Mouse (Mus musculus) heart, adult 9 months (tissue): ENCODE measurements around the gene Cela3a.
"Not testable (repeated sequence)": the region's sequence is repeated elsewhere in the genome, so short reads cannot be mapped to it uniquely, and the experiment has no call there.

Experiments used
- DNase-seq, 2 experiments: peaks; one replicate each; pipeline ENCODE4 v3.0.0; 2022; ENCODE audit warnings: low spot score in 2 of 2

The Cela3a gene

GRCm38 (mm10) chr4:137409691-137410090, at the start of gene Cela3a:
Gene Cela3a, minus strand, starts transcription at chr4:137409791.
- no peak for DNase-seq

DNA sequence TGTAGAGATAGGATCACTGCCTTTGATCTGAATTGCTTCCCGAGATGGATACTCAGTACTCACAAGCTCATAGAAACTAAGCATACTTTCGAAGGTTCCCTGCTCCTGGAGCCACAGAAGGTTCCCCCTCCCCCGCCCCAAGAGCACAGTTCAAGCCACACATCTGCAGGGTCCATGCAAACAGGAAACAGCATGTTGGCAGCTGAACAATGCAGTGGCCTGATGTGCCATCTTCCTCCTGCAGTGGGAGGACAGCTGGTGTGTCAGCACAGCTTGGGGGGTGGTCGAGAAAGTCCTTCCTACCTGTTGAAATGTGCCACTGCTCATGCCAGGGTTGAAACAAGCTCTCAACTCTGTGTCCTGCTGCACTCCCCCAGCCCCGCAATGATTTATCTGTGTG, 49.3 kb upstream of the Cela3a start:
- DNase-seq, result no peak

DNA sequence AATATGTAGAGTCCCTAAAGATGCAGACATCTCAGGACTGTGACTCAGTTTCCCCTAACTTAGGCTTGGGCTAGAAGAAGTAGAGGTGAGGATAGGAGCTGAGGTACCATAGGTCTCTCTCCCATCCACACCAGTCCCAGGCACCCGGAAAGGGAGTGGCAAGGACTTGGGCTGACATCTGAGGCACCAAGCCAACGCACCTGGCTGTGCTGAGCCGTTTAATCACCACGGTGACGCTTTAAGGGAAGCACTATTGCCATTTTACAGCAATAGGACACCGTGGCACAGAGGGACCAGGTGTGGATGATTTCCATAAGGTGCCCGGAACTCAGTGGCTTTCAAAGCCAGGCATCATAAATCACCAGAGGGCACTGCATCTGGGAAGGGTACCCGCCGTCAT, 48.7 kb upstream of the Cela3a start:
- DNase-seq, result no peak

DNA sequence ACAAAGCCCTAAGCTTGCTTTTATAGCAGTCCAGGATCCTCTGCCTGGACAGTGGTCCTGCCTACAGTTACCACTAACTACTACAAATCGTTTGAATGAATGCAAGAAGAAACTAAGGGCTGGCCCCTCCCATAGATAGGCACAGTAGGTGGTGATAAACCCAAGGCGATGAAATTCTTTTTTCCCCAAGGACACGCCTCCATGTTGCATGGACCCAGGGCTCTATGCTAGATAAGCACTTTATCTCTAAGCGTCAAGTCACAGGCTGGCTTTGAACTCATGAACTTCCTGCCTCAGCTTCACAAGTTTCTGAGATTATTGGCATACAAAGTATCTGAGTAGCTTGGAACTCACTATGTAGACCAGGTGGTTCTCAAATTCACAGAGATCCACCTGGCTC, 47.7 kb upstream of the Cela3a start:
- DNase-seq, result no peak

GRCm38 (mm10) chr4:137456581-137456980, 47.0 kb upstream of the Cela3a start:
- DNase-seq, result no peak

DNA sequence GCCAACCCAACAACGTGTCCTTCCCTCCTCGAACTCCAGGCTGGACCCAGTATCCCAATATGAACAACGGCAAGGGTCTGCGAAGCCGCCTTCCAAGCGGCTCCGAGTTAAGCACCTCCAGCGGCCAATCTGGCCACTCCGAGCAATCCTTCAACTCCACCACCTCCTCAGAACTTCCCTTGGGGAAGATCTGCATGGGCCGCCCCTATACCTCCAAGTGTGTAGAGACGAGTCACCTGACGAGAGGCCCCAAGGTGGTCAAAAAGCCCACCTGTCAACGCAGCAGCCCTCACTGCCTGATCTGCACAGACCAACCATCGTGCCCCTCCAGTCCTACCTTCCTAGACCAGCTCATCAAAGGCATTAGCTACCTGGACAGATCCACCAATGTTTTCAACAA, 45.0 kb upstream of the Cela3a start:
- no peak for DNase-seq

GRCm38 (mm10) chr4:137453234-137453767, 43.7 kb upstream of the Cela3a start, which contains the start of gene 1700013G24Rik:
Gene 1700013G24Rik, plus strand, starts transcription at chr4:137453284.
- no peak for DNase-seq

DNA sequence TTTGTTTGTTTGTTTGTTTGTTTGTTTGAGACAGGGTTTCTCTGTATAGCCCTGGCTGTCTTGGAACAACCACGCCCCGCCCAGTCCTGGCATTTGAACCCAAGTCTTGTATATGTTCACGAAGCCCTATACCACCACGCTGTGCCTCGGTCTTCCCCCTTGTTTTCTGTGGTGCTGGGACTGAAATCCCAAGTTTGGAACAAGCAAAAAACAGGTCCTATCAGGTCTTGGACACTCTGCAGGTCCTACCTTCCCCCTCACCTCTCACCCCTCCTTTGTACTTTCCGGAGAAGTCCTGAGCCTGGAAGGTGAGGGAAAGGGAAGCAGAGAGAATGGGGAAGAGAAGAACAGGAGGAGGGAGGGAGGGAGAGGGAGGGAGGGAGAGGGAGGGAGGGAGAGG, 42.6 kb upstream of the Cela3a start:
- DNase-seq, result no peak

GRCm38 (mm10) chr4:137449715-137450114, 40.1 kb upstream of the Cela3a start:
- no peak for DNase-seq

DNA sequence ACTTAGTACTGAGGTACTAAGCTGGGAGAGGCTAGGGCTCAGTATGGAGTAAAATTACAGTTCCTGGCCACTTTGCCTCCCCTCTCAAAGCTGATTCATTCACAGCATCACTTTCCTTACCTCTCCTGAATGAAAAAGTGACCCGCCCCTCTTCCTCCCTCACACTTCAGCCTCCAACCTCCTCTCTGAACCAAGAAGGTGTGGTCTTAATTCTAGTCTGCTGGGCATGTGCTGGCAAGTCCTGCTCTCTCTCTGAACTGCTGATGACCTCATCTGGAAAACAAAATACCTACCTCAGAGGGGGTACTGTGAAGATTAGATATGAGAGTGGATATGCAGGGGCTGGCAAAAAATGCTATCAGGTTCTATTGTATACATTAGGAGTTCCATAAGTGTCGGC, 39.5 kb upstream of the Cela3a start:
- DNase-seq, result no peak

- DNase-seq, result no peak
Observed at GRCm38 (mm10) chr4:137448641-137449040, 39.0 kb upstream of the Cela3a start.

DNA sequence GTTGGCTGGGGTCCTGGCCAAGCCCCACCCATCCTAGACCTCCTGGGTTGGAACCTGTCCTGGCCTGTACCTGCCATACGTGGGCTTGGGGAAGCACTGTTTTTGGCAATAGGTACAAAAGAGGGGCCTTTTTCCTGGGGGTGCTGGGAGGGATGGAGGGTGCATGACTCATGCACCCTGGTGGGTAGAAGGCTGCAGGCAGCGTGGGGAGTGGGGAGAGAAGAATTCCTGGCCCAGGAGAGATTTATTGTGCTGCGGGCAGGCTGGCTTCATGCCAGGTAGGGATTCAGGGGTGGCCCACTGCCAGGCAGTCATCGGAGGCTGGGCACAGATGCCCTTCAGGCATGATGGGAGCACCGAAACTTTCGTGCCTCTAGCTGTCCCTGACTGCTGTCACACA, 38.6 kb upstream of the Cela3a start:
- peak; percentile 37 to 59 for DNase-seq

DNA sequence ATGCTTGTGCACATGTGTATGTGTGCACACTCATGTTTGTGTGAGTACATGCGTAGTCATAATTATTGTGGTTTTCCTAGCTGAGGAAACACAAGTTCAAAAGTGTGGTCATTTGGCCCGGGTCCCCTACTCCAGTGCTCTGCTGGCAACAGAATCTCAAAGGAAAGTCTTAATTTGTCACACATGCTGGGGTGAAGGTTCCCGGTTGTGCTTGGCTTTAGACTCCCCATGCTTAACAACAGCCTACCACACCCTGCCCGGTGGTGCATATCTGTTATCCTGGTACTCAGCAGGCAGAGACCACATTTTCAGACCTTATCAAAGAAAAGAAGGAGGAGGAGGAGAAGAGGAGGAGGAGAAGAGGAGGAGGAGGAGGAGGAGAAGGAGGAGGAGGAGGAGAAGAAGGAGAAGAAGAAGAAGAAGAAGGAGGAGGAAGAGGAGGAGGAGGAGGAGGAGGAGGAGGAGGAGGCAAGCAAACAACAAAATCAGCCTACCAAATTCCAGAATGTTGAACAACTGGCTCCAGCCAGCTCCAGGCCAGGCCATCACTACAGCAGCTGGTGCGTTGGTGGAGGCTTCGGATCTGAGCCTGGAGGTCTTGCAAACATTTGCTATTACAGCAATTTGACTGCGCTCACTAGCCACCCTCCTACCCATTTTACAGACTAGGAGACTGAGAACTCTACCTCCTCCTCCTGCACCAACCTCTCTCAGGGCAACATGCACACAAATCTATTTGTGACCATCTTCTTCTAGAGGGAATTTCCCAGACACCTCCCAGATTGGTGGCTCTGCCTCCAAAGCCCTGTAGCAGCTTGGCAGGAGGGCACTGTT, 38.0 kb upstream of the Cela3a start:
- DNase-seq, result peak; percentile 66 to 70

DNA sequence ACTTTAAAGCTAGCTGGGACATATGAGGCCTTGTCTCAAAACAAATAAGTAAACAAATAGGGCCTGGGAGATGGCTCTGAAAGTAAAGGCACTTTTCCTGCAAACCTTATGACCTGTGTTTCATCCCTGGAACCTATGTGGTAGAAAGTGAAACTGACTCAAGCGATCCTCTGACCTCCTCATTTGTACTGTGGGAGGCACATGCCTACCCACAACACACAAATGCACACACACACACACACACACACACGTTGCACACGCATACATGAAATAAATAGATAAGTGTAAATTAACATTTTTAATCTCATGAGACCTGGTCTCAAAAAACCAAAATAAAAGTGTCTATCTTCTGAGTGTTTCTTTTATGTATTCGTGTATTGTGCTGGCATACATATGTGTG, 36.3 kb upstream of the Cela3a start:
- DNase-seq, result no peak

DNA sequence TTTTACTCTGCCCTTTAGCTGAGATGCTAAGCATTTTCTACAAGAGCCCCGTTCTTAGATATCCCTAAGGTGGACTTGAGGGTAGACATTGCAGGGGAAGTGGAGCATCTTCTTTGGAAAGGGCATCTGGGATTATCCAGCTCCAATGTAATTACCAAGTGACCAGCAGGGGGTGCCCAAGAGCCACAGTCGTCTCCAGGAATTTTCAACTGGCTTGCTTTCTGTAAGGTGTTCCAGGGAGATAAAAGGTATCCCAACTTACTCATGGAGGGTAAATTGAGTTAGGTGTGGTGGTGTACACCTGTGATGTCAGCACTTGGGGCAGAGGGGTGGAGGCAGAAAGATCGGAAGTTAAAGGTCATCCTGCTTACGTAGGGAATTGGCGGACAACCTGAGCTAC, 34.0 kb upstream of the Cela3a start:
- peak; percentile 28 to 79 for DNase-seq

GRCm38 (mm10) chr4:137441332-137441731, 31.7 kb upstream of the Cela3a start:
- no peak for DNase-seq

GRCm38 (mm10) chr4:137438842-137439241, 29.3 kb upstream of the Cela3a start:
- DNase-seq, result no peak

GRCm38 (mm10) chr4:137436979-137437669, 27.5 kb upstream of the Cela3a start:
- DNase-seq, result no peak

GRCm38 (mm10) chr4:137432700-137433550, 23.3 kb upstream of the Cela3a start:
- DNase-seq, result not testable (repeated sequence)

GRCm38 (mm10) chr4:137430502-137430901, 20.9 kb upstream of the Cela3a start, which contains the start of gene Cela3b:
Gene Cela3b, minus strand, starts transcription at chr4:137430540.
- DNase-seq, result no peak

GRCm38 (mm10) chr4:137417712-137418564, 8.3 kb upstream of the Cela3a start:
- no peak for DNase-seq
